Mouse (Mus musculus) effector memory CD4-positive, alpha-beta T cell, adult 5 months (primary cell): ENCODE data around the gene Sephs2. TPM values are rescaled to one million over a fixed set of nuclear protein-coding genes. Genes with fewer than 3 reads are reported as not detected.

Source experiments
- polyA plus RNA-seq: library from polyadenylated mRNA; unstranded; fragments of 100-300 nt; shearing (Covaris generic); gene quantifications from one replicate; pipeline ENCODE4 v1.2.1, GENCODE M21; 2017

Sephs2 gene
- 24.9 TPM for polyA plus RNA-seq

DNA sequence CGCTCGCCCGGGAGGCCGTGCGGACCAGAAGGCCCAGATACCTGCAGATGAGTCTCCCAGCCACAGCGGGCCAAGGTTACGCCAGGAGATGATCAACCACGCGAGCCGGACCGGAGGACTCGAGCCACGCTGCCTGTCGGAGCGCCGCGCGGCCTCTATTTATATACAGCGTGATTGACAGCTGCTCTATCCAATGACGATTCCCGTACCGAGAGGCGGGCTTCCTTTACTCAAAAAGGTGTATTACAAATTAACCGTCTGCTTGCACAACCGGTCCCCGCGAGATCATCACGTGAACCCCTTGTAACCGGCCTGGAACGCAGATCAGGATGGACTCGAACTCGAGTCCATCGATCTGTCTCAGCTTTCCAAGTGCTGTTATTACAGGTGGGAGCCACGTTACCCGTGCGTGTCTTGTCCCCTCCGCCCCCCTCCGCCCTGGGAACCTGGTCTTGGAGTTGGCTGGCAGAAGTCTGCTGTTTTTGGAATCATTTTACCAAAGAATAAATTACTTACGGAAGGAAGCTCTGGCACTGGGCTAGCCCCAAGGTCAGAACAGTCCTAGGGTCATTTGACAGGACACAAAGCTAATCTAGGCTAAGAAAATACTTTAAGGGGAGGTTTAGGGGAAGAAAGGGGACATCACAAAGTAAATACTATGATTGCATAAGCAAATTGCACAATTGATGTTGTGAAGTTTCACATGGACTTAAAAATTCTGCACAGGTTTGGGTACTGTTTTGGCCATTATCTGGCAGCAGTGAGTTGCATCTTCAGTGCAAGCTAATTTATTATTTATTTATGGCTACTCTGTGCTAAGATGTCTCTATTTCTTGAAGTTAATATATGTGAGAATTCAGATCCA is at the start of gene Sephs2:
TSS of gene Sephs2 (minus strand) at position 131 of the 865 bp plus-strand sequence.

DNA sequence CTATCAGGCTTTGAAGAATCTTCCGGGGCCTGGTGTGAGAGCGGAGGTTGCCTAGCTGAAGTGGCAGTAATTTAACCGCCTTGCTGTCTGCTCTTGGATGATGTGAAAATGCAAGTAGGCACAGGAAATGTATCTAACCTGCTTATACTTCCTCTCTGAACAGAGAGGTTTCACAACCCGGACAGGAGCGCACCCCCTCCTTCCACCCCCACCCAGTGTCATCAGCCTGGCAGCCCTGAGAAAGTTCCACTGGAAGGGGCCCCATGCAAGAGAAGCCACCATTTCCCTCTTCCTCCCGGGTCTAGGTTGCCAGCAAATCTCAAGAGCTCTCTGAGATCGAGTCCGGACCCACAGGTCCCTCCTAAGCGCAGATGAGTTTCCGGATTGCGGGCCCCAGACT is 22.2 kb upstream of the Sephs2 start, which contains the start of gene Itgal:
TSS of gene Itgal (plus strand) at position 163 of the 400 bp plus-strand sequence.

DNA sequence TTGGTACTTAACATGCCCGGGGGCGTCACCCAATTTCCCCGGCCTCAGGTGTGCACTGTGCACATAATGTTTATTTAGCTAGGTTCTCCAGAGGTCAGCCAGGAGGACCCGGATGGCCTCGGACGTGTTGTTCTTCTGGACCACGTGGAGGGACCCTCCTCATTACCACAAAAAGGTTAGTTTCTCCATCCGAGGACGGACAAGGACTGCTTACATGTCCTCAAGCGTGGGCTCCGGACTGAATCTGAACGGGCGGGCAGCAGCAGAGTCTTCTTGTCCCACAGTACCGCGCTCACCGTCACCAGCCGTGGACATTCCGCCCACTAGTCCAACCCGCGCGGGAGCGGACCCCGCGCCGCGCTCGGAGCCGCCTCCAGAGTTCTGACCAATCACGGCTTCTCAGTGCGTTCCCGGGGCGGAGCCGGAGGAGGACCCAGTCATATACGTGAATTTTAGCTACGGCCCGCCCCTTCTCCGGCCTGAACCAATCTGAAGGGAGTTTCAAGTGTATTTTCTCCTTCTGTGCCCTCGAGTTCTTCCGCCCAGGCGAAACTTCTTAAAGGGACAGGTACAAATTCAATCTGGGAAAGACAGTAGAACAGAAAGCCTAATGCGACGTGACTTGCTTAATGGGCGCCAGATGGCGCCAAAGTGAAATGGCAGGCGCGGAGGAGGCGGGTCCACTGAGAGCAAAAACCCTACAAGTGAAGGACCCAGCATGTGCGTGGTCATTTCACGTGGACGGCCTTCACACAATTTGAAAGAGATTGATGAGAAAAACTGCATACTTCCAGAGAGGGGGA is 13.3 kb downstream of the Sephs2 start, which contains the start of gene Dctpp1:
TSS of gene Dctpp1 (minus strand) at position 401 of the 803 bp plus-strand sequence.

DNA sequence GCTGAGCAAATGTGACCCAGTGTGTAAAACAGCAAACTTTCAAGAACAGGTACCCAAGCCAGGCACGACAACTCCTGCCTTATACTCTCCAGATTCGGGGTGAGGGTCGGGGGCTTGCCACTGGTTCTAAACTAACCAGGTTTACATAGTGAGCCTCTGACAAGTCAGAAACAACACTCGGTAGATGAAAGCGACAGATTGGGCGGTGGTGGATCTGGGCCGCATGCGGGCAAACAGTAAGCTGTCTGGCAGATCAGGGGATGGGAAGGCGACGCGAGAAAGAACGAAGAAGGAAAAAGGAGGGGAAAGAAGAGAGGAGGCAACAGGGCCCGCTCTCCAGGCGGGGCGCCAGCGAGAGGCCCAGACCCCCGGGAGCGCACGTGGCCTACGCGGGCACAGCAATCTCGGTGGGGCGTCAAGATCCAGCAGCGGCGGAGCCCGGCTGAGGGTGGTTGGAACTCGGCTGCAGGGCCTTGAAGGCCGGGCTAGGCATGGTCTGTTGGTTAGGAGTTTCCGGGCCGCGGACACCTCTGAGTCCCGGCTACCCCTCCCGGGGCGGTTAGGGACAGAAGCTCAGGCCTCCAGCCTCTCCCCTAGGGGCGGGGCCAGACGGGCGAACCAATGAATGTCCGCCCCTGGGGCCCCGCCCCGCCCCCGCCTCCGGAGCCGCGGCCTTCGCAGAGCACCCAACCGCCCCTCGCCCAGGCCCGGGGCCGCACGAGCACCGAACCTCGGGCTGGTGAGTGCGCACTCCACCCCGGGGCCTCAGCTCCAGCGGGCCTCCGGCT is 29.8 kb downstream of the Sephs2 start, which contains the start of gene Zfp771:
TSS of gene Zfp771 (plus strand) at position 405 of the 788 bp plus-strand sequence.

DNA sequence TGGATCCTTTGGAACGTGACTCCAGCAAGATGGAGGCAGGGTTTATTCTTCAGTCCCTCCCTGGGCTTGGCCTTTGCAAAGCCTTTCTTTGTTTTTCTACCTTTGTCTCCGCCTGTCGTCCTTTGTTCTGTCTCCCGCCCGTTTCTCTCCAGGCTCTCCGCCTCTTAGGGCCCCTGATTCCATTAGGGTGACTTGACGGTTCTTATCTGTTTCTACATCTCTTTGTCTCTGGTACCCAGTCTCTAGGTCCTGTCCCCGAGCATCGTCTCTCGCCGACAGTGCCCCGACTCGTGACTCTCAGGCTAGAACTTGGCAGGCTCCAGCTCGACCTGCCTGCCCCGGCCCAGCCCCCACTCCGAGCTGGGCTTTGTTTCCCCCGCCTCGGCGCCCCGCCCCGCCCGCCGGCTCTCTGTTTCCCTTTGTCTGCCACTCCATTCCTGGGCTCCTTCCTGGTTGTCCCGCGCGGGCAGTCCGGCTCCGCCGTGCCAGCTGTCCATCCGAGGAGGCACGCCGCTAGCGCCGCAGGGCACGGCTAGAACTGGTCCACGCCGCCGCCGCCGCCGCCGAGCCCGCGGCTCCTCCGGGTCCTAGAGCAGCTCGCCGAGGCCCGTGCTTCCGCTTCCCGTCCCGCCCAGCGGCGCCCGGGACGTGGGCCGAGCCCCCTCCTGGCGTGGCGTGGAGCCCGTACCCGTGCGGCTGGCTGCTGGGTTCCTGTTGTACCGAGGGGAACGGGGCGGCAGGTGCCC is 41.1 kb downstream of the Sephs2 start, which contains the start of the genes Zfp553 and Sept1:
TSS of gene Zfp553 (plus strand) at position 440 of the 746 bp plus-strand sequence.
TSS of gene Sept1 (minus strand) at position 509 of the 746 bp plus-strand sequence.

Other genes starting within 250 kb of the Sephs2 start
- 95.1 TPM for gene Maz, start 247.0 kb downstream of the Sephs2 start, polyA plus RNA-seq
- 2.9 TPM for gene Kif22, start 231.6 kb downstream of the Sephs2 start, polyA plus RNA-seq
- not detected for gene Zg16, start 186.7 kb downstream of the Sephs2 start, polyA plus RNA-seq
- 66.8 TPM for gene AI467606, start 182.7 kb downstream of the Sephs2 start, polyA plus RNA-seq
- 9.2 TPM for gene Qprt, start 151.8 kb downstream of the Sephs2 start, polyA plus RNA-seq
- 49.7 TPM for gene Spn, start 136.2 kb downstream of the Sephs2 start, polyA plus RNA-seq
- gene Cd2bp2, start 78.0 kb downstream of the Sephs2 start, polyA plus RNA-seq: 55.9 TPM
- gene Tbc1d10b, start 65.6 kb downstream of the Sephs2 start, polyA plus RNA-seq: 51.9 TPM
- 12.4 TPM for gene Mylpf, start 65.2 kb downstream of the Sephs2 start, polyA plus RNA-seq
- 8.8 TPM for gene Zfp553, start 41.0 kb downstream of the Sephs2 start, polyA plus RNA-seq
- gene Sept1, start 40.9 kb downstream of the Sephs2 start, polyA plus RNA-seq: 475 TPM
- gene Zfp771, start 29.8 kb downstream of the Sephs2 start, polyA plus RNA-seq: 7.5 TPM
- 12.7 TPM for gene Dctpp1, start 13.3 kb downstream of the Sephs2 start, polyA plus RNA-seq
- gene Itgal, start 22.2 kb upstream of the Sephs2 start, polyA plus RNA-seq: 346 TPM
- 0.21 TPM for gene Zfp768, start 71.5 kb upstream of the Sephs2 start, polyA plus RNA-seq
- 19.6 TPM for gene Zfp747, start 102.0 kb upstream of the Sephs2 start, polyA plus RNA-seq
- gene 9130019O22Rik, start 113.1 kb upstream of the Sephs2 start, polyA plus RNA-seq: 5.6 TPM
- gene E430018J23Rik, start 119.6 kb upstream of the Sephs2 start, polyA plus RNA-seq: 3.7 TPM
- 10.0 TPM for gene Zfp764, start 132.8 kb upstream of the Sephs2 start, polyA plus RNA-seq
- 18.7 TPM for gene Zfp688, start 148.0 kb upstream of the Sephs2 start, polyA plus RNA-seq
- gene Zfp689, start 175.1 kb upstream of the Sephs2 start, polyA plus RNA-seq: 12.1 TPM
- gene Prr14, start 185.6 kb upstream of the Sephs2 start, polyA plus RNA-seq: 122 TPM
- gene Fbrs, start 205.1 kb upstream of the Sephs2 start, polyA plus RNA-seq: 16.1 TPM
- gene Srcap, start 237.9 kb upstream of the Sephs2 start, polyA plus RNA-seq: 93.5 TPM
- 4.3 TPM for gene Gm42715, start 245.5 kb upstream of the Sephs2 start, polyA plus RNA-seq